Mouse (Mus musculus) left cerebral cortex, adult 18-20 months (tissue): Measurements from ENCODE around the gene Rspo3. TPM values are rescaled to one million over a fixed set of nuclear protein-coding genes. Genes with fewer than 3 reads are reported as not detected.

ENCODE experiments used
- DNase-seq, 2 experiments: peaks; one replicate each; pipeline ENCODE4 v3.0.0; 2021 to 2022; ENCODE audit warnings: low spot score in 2 of 2, mixed read lengths in 1 of 2
- long read RNA-seq, 2 experiments: library from polyadenylated mRNA; stranded (forward); transcript quantifications; one replicate each; pipeline ENCODE4 v2.0.0; 2021
- total RNA-seq, 2 experiments: library from RNA; stranded (reverse); gene quantifications; 2 replicates each; pipeline ENCODE4 v1.2.3; 2021

The Rspo3 gene
- total RNA-seq: 10 to 100 TPM; 11.5 to 13.8 TPM
- long read RNA-seq, experiment 1, transcript Rspo3-201 (5 exons, 3,085 nt): major isoform, 12 of 13 reads
- long read RNA-seq, experiment 1, partial matches to known transcripts: 0 of 13 reads
- long read RNA-seq, experiment 1, other reads (novel, unspliced or antisense): 1 of 13 reads
- long read RNA-seq, experiment 2, transcript Rspo3-201 (5 exons, 3,085 nt): major isoform, 11 of 12 reads
- long read RNA-seq, experiment 2, partial matches to known transcripts: 0 of 12 reads
- long read RNA-seq, experiment 2, other reads (novel, unspliced or antisense): 1 of 12 reads

DNA sequence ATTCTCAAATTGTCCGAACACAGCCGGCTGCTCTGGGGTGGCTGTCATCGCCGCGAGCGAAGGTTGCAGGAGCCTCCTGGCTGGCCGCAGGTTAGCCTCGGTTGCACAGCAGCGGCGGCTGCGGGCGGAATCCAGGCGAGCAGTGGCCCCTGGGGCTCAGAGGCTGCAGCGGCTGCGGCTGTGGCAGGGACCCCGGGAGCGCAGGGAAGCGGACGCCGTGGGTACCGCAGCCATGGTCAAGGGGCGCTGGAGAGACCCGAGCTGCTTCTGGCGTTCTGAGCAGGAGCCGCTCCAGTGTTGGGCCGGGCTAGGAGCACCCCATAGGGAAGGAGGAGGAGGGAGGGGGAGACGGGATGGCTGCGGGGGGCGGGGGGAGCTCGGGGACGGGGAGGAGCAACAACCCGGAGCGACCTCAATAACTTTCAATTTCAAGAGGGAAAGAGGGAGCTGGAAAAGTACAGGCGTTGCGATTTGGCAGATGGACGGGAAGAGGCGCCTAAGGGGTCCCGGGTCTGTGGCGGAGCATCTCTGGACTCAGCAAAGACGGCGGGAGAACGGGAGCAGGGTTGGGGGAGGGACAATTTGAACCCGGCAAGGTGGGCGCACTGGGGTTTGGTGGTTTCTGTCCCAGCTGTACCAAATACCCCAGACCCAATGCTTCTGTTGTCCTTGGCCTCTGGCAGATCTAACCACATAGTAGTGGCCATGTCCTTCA lies at the start of gene Rspo3:
TSS of gene Rspo3 (minus strand) at position 322 of the 715 bp plus-strand sequence.
- DNase-seq: peak; percentile 25 to 58

DNA sequence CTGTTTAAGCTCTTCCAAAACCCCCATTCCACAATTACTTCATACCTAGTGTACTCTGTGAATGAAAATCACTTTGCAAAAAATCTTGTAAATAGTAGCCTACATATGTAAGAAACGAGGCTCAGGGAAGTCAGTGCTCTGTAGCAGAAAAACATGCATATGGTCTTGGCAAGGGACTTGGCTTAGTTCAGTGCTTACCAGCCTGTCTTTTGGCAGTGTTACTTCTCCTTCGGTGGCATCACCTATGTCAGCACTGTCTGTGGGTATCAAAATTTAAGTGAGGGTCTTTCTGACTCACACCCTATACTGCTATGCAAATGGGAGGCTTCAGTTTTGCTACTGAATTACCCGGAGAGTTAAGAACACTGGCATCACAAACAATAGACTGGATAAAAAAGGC lies 46.3 kb upstream of the Rspo3 start:
- DNase-seq: no peak

DNA sequence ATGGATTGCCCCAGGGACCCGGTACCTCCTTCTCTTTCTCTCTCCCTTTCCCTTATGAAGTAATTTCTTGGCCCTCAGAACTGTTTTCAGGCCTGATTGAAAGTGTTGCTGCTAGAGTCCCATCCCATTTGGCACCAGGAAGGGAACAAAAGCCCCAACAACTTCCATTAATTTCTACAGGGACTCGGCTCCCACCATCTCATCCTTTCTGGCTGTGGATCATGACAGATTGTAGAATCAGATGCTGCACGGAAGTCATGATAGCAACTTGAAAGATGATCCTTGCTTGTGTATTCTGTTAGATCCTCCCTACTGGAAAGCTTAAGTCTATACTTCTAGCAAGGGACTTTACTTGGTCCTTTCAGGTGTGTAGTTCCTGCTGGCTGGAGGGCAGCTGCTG lies 45.8 kb upstream of the Rspo3 start:
- no peak for DNase-seq

DNA sequence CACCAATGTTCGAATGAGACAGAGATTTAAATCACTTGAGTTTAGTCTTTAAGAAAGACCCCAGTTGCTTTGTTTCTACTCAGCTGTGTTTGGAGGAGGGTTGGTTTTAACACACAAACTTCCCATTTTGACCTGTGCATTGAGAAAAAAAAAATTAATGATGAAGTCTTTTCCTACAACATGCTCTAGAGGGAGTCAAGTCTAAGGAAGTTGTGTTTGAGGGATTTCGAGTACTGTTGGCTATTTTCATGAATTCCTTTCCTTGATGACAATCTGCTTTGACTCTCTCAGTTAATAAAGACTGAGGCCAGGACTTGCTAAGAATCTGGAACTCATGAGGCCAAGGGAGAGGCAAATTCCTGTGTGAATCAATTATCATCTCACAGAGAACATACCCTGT lies 20.3 kb upstream of the Rspo3 start:
- no peak for DNase-seq

DNA sequence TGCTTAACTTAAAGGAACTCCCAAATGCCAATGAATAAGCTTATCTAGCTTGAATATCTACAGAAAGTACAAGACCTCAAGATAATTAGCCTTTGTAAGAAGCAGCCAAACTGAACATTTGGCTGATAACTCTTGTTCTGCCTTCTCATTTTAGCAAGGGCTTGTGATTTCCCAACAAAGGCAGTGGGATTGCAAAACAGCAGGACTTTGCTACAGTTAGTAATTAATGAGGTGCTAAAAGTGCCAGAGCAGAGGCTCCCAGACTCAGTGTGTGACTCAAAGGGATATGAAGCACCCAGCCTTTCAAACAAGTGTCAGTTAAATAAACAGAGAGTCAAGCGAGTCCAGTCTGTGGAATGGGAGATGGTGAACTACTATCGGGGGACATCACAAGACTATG lies 18.7 kb upstream of the Rspo3 start:
- no peak for DNase-seq

DNA sequence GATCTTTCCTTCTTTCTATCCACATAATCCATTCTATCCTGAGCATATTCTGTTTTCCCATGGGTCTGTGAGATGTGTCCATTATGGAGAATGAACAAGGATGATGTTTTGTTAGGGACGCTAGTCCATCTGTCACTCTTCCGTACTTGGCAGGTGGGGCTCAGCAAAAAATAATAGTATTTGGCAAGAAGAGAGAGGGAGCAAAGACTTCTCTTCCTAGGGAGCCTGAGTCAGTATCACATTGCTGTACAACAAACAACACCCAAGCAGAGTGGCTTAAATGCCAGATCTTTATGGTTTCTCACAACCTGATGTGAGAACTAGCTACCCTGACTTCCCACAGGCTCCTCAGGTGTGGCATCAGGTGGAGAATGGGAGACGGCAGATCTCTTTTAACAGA lies 7.3 kb upstream of the Rspo3 start:
- DNase-seq: no peak

DNA sequence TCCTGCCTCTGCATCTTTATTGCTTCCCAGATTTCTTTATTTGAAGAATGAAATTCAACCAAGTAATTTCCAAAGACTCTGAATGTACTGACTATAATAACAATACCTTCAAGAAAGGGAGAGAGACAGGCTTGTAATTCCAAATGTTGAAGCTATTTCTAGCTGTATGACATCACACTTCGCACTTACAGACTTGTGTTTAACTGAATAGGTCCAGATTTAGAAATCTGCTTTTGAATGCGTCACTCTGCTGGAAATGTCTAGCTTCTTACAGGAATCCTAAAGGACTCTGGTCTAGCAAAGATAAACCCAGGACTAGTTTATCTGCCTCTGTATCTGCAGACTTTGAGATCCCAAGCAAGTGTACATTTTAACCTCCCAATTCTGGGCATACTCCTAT lies 3.8 kb upstream of the Rspo3 start:
- DNase-seq: no peak

DNA sequence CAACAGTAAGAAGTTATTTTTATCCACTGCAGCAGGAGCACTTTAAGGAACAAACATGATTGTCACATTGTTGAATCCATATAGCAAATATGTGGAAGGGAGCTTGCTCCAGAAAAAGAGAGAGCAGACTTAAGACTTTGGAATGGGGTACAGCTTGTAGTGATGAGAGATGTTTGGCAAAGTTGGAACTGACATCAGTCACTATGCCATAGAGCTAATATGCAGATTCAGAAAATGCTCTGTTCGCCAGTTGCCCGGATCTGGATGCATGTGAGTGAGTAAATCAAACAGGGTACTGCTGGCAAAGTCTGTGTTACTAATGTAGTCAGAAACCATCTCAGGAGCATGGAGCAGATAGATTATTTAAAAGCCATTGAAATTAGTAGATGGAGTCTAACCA lies 3.1 kb upstream of the Rspo3 start:
- no peak for DNase-seq

DNA sequence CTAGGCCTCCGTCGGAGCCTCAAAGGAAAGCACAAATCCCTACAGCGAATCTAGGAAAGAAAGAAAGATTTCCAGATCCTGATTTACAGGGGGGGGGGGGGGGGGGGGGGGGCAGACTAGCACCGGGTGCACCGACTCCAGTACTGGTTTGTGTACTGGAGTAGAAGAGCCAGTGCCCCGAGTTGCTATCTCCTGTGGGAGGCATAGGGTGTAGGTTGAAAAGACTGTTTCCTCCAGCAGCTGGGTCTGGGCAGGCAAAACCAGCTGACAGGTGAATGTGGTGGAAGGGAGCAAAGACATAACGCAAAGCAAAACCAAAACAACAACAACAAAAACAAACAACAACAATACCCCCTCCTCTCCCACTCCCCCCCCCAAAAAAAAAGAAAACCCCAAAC lies 838 bp downstream of the Rspo3 start:
- no peak for DNase-seq

DNA sequence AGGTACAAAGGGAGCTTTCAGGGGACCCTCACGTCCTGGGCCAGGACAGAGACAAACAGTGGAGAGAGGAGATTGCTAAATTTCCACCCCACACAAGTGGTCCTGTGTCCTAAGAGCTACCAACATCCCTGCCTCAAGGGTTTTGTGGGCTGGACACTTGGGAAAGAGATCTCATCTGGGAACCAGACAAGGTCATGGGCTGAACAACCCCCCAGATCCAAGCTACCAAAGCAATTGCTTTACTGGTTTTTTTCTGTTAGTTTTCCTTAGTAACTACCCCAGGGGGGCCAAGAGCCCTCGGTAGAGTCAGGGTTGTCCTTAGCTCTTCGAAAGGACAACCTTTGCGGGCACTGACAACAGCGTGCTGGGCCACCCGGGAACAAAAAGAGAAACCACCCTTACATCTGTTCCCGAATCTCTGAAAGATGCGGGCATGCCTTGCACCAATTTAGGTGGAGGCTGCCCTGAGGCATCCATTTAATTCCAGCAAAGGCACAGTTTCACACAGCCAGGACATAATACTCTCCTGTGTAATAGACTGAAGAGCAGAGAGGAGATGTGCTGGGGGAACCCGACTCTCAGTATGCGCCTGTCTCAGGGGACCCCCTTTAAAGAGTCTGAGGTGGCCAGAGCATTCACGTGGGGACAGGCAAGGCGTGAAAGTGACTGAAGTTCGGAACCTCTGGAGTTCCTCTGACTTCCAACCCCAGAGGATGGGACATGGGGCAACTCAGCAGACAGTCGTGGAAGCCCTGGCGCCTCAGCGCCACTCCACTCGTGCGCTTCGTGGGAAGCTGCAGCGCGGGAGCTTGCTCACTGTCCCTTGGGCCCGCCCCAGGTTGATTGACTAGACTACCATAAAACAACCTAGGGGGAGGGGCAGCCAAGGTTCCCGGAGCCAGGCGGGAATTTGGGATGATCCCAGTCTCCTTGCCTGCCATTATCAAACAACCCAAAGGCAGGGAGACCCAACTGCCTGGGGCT lies 1.5 kb downstream of the Rspo3 start:
- peak; percentile 40 to 49 for DNase-seq

DNA sequence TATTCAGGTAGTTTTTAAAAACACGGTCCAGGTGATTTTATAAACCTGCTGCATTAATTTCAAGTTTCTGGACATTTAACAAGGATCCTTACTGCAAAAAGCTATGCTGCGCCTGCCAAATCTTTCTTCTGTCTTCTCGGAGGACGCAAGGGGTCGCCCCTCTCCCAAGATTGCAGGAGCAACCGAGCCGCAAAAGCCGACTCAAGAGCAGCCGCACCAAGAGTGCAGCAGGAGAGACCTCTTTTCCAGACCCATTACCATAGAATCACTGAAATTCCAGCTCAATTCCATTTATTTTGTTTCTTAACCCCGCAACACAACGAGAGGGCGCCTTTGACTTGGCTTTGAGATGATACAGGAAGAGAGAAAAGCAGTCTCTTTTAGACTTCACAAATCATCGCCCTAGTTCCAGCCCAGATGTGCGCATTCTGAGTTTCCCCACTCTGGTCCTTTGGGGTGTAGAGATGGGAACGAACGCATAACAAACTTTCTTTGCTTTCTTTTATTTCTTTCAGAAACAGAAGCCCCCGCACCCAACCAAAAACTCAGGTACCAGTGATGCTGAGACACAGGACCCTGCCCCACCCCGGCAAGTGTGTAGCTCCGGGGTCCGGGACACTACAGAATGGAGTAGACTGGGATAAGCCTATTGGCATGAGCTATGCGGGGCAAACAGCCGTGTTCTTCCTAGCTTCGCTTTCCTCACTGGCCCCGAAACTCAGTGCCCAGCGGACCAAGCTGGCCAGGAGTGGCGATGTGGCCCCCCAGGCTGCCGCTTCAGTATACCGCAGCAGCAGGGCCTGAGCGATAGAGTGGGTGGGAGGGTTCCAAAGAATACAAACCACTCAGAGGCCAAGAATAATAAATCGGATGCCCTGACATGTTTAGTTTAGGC lies 2.6 kb downstream of the Rspo3 start:
- peak; percentile 88 to 92 for DNase-seq

DNA sequence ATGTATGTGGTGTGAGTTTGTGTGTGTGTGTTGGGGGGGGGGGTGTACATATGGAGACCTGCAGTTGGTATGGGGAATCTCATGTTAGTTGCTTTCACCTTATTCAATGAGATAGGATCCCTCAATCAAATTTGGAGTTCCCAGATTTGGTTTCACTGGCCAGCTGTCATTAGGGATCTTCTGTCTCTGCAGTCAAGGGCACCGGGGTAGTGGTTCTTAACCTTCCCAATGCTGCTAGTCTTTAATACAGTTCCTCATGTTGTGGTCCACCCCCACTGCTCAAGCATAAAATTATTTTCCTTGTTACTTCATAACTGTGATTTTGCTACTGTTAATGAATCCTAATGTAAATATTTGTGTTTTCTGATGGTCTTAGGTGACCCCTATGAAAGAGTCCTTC lies 22.1 kb downstream of the Rspo3 start:
- DNase-seq: no peak

DNA sequence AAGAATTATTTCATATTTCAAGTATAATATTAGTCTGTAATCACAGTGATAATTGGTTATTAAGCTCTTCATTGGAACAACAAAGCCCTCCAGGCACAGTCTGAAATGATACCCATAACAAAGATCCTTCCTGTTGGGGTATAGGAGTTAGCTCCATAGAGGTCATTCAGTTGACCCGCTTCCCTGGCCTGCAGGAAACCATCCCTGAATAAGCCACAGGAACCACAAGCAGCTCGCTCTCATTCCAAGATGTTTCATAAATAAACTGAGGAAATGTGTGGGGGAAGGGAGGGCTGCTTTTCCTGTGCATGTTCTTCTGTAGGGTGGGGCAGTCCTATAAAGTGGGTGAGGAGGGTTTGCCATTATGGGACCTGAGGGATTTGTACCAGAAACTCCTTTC lies 27.5 kb downstream of the Rspo3 start:
- no peak for DNase-seq

DNA sequence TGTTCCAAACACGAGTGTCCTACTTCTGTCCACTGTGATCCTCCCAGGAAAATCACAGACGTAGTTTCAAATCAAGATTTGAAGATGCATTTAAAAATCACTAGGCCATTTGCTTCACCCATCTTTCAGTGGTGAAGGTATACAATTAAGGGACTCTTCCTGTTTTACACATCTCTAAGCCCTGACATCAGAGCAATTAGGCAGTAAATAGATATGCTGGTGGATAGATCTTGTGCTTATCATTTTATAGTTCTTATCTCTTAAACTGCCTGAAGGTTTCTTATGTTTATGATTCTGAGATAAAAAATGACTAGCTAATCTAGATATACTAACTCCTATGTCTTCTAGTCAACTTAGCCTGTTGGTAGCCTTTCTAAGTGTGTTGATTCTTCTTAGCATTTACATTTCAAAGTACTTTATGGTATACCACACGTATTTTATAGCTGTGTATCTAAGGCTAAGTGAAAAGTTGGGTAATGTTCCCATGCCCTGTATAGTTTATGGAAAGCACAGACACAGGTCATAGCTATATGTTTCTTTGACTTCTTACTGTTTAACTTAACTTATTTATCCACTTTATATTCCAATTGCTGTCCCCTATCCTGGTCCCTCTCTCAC lies 38.4 kb downstream of the Rspo3 start:
- no peak for DNase-seq

DNA sequence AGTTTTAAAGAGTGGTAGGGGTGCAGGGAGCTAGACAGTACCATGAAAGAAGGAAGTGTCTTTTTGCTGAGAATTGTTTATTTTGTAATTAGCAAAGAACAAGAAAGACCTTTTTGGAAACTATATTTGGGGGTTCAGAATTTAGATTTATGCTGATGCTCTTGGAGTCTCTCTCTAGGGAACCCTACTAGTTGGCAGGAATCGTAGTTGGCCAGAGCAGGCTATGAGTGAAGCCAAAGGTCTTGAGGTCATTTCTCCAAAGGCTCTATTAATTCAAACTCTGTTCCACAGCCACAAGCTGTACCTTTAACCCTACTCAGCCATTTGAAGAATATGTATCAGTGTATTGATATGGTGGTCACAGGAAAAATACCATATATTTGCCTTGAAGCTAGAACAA lies 41.7 kb downstream of the Rspo3 start:
- DNase-seq: no peak

DNA sequence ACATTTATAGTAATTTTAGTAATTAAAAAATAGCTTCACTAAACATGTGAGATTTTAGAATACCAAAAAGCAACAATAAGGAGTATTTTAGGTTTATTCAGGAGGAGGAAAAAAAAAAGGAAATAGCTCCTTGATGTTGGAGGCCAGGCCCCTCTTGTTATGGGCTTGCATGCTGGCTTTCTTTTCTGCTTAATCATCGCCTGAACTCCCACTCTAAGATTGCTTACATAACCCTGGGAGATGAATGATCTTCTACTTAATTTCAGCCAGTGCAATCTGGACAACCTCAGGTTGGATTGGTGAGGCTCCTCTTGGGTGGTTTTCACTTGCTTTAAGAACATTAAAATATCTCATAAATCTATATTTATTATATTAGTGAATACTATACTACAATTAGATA lies 54.7 kb downstream of the Rspo3 start:
- no peak for DNase-seq

DNA sequence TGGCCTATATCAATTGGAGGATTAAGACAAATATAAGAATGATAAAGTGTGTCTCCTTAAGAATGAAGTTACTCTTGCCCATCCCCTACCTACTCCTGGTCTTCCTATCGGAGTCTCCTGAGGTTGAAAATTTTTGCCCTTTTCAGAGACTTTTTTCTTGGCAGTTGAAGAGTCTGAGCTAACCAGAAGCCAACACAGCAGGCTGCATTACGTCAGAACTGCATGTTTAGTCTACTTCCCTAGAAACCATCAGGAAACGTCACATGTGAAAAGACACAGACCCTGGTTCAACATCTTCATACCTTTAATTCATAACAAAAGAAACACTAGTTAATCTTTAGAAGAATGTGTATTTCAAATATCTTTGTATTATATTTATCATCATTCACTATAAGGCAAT lies 56.3 kb downstream of the Rspo3 start:
- DNase-seq: no peak

DNA sequence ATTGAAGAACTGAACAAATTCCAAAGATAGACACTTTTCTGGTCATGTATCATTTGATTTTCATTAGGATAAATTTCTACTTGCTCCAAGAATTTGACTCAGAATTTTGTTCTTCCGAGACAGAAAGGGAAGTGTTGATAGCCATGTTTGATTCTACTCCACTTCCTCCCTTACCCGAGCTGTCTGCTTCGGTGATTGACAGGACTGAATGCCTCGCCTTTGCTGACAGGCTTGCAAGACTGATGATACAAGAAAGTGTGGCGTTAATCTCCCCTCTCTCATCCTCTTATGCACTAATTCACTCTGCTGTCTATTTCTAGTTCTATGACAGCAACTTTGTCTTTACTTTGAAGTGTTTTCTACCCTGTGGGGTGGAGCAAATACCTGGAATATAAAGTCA lies 65.2 kb downstream of the Rspo3 start:
- no peak for DNase-seq

DNA sequence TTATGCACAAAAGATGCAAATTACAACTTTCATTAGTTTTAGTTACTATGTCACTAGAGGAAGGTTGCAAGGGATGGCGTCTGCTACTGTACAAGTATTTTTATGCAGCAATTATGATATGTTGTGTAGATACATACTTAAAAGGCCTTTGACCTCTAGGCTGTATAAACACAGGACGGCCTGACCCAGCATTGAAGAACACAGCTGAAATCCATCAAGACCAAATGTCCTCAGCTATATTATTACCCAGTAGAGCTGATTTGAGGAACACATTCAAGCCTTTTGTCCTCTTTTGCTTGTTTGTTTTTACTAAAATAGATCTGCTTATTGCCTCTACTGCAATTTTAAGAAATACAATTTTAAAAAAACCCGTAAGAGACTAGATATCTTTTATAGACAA lies 75.6 kb downstream of the Rspo3 start:
- no peak for DNase-seq

DNA sequence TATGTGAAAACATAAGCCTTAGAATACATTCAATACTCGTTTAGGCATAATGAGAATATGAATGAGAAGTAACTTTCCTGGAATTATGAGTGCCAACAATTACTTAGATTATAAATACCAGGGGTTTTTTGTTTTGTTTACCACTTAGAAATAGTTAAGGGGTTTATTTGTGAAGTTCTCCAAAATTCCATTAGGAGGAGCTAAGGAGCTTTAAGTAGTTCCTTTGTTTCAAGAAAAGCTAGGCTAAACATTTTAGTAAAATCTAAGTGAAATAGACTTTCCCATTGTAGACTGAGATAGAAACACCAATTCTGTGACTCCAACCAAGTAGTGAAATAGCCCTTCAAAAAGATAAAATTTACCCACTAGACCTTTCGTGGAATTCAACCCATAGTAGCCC lies 76.0 kb downstream of the Rspo3 start:
- DNase-seq: no peak
